Mouse (Mus musculus) layer of hippocampus, postnatal 36 days (tissue): ENCODE results near the gene Serf2. TPM values are rescaled to one million over a fixed set of nuclear protein-coding genes. Genes with fewer than 3 reads are reported as not detected.

Experiments
- DNase-seq, 2 experiments: peaks; one replicate each; pipeline ENCODE4 v3.0.0; 2022
- microRNA-seq, 2 experiments: library from miRNA; unstranded; fragments of <30 nt; microRNA quantifications; one replicate each; pipeline ENCODE4 v1.2.0; 2021
- total RNA-seq, 2 experiments: library from RNA; stranded (reverse); gene quantifications; 2 replicates each; pipeline ENCODE4 v1.2.3; 2021

Serf2 gene
- total RNA-seq, 2 experiments from 2014 or later = 157 to 175 TPM

DNA sequence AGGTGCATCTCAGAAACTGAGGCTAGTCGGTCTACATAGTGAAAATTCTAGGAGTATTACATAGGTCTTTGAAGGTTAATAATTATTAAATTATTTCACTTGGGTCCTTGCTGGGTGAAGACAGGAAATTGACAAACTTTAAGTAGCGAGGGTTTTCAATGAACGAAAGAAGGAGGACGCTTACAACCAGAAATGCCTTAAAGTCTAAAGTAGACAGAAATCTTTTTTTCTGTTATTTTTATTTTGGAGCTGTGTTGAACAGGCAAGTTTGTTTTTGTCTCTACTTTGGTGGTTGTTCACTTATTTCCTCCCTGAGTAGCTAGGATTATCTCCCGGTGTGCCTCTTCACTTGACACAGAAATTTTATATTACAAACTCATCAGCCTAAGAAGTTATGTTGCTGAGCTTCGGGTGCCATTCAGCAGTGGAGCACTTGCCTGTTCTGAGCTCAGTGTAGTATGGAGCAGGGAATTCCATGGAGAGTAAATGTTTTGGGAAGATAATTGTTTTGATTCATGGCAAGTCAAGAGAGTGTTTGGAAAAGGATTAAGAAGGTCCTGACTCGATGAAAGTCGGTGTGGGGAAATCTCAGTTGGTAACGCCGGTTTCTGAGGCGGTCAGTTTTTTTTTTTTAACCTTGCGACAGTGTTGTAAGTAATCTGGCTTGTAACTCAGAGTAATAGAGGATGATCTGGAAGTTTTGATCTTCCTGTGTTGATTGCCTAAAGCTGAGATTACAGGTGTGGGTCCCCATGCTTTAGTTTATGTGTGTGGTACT, 58.4 kb downstream of the Serf2 start:
- no peak for DNase-seq

Small RNA genes lying within 50 kb of the gene (microRNA-seq; reads per million reads assigned to microRNA genes)
- 0 reads per million in 2 experiments for gene Gm22953

Other genes starting within 250 kb of the Serf2 start
- 100 to 1,000 TPM; 145 to 163 TPM for gene Trp53bp1, start 177.8 kb upstream of the Serf2 start, total RNA-seq
- gene Map1a, start 159.6 kb upstream of the Serf2 start, total RNA-seq = 100 to 1,000 TPM; 556 to 596 TPM
- 100 to 1,000 TPM in 1 of 2 experiments, 10 to 100 TPM in 1; 98.7 to 107 TPM for gene Ppip5k1, start 93.8 kb upstream of the Serf2 start, total RNA-seq
- 100 to 1,000 TPM; 376 to 384 TPM for gene Ckmt1, start 91.5 kb upstream of the Serf2 start, total RNA-seq
- gene Strc, start 62.0 kb upstream of the Serf2 start, total RNA-seq = 1 to 10 TPM in 1 of 2 experiments, under 1 TPM in 1; 0.63 to 1.5 TPM
- gene Pdia3, start 35.4 kb upstream of the Serf2 start, total RNA-seq = 100 to 1,000 TPM; 219 to 255 TPM
- gene Catsper2, start 35.4 kb upstream of the Serf2 start, total RNA-seq = 1 to 10 TPM; 5.7 to 6.4 TPM
- gene Ell3, start 4.9 kb upstream of the Serf2 start, total RNA-seq = not detected
- gene Hypk, start 4.1 kb downstream of the Serf2 start, total RNA-seq = 10 to 100 TPM; 17.3 to 19.6 TPM
- under 1 TPM; 0.23 to 0.32 TPM for gene Serinc4, start 7.6 kb downstream of the Serf2 start, total RNA-seq
- gene Mfap1b, start 24.9 kb downstream of the Serf2 start, total RNA-seq = 10 to 100 TPM; 45.1 to 47.4 TPM
- 10 to 100 TPM; 34.1 to 35.4 TPM for gene Mfap1a, start 57.5 kb downstream of the Serf2 start, total RNA-seq
- 1 to 10 TPM; 2.7 to 3.4 TPM for gene Wdr76, start 57.5 kb downstream of the Serf2 start, total RNA-seq